Mouse (Mus musculus) myocyte (in vitro differentiated cells): ENCODE results near the gene Fgl2.

Experiments used
- CEBPB ChIP-seq: IDR thresholded peaks from 2 replicates; pipeline ENCODE4 v1.6.1; 2011; ENCODE audit warnings: mild to moderate bottlenecking, moderate library complexity; ENCODE audit not compliant: poor library complexity, insufficient read depth, severe bottlenecking
- E2F4 ChIP-seq: IDR thresholded peaks from one replicate; pipeline ENCODE4 v1.6.1; 2011; ENCODE audit warnings: mild to moderate bottlenecking, control low read depth, moderate library complexity; ENCODE audit not compliant: insufficient read depth
- MAX ChIP-seq: IDR thresholded peaks from one replicate; pipeline ENCODE4 v1.6.1; 2011; ENCODE audit warnings: low read depth, mild to moderate bottlenecking, control low read depth
- MYOD1 ChIP-seq, 3 experiments: IDR thresholded peaks; one replicate each; pipeline ENCODE4 v1.6.1; 2011; ENCODE audit warnings: control low read depth in 2 of 3, low read depth in 2 of 3, mild to moderate bottlenecking in 2 of 3, moderate library complexity in 1 of 3; ENCODE audit not compliant: insufficient read length in 2 of 3, control insufficient read depth in 1 of 3
- MYOG ChIP-seq, 3 experiments: IDR thresholded peaks; one replicate each; pipeline ENCODE4 v1.6.1; 2011; ENCODE audit warnings: control low read depth in 2 of 3, low read depth in 2 of 3, mild to moderate bottlenecking in 2 of 3; ENCODE audit not compliant: insufficient read length in 2 of 3, control insufficient read depth in 1 of 3, insufficient read depth in 1 of 3
- POLR2A ChIP-seq: IDR thresholded peaks from one replicate; pipeline ENCODE4 v1.6.1; 2011; ENCODE audit warnings: low read depth, mild to moderate bottlenecking, control low read depth, moderate library complexity; ENCODE audit not compliant: insufficient read length
- POLR2AphosphoS2 ChIP-seq: IDR thresholded peaks from one replicate; pipeline ENCODE4 v1.6.1; 2011; ENCODE audit warnings: low read depth, control low read depth; ENCODE audit not compliant: insufficient read length
- TCF12 ChIP-seq: IDR thresholded peaks from one replicate; pipeline ENCODE4 v1.6.1; 2011; ENCODE audit warnings: mild to moderate bottlenecking, control low read depth; ENCODE audit not compliant: poor library complexity, insufficient read depth, severe bottlenecking
- USF1 ChIP-seq: IDR thresholded peaks from one replicate; pipeline ENCODE4 v1.6.1; 2011; ENCODE audit warnings: low read depth, mild to moderate bottlenecking, control low read depth, moderate library complexity

DNA sequence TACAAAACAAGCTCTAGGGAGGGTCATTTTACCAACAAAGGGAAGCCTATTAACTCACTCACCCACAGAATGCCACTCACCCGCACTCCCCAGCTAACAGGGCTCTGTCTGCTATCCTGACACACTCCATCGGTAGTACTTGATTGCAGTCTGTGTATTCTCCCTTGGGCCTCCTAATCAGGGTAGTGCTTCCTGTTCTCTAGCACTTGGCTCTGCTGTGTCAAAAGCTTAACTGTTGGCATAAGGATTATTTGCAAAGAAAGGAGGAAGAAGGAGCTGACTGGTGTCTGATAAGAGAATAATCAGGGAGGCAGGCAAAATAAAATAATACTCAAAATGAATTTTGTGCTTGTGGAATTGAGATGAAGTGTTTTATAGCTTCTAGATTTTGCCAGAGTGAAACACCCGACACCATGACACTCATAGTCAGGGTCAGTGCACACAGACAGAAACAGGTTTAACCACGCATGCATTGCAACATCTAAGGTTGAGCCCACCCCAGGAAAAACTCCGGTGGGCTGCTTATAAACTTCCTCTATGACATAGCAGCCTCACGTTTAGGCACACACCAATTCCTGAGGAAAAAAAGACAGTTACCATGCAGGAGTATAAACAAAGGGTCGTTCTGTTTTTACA is 22.9 kb downstream of the Fgl2 start:
- TF ChIP-seq POLR2A (no peak), MYOD1 (IDR thresholded peaks at IDR 0.05; ENCODE audit: control insufficient read depth in 1 of 3, insufficient read length in 2 of 3, low read depth in 2 of 3) (no peak), E2F4 (no peak), USF1 (no peak), MAX (no peak), TCF12 (no peak), MYOG (IDR thresholded peaks at IDR 0.05; ENCODE audit: control insufficient read depth in 1 of 3, insufficient read depth in 1 of 3, insufficient read length in 2 of 3, low read depth in 2 of 3) (no peak), POLR2AphosphoS2 (no peak), CEBPB (no peak)
